Comparison of ENCODE assay signal across 23 mouse cellular contexts in the genomic region with DNA sequence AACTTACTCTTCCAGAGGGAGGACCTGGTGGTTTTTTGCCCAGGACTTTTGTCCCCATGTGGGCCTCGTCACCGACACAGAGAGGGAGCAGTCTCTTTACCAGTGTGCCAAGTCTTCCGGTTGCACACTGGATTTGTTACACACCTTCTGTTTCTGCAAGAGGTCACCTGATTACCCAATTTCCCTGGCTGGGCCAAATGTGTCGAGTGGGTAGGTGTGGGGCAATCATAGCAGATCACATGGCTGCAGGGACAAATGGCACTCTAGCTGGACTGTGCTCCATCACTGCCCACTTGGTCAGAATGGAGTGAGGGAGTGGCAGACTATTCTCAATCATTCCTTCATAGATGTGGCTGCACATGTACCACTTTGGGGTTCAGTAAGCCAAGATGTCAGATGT.
DNase-seq lines count a peak whose midpoint lies in the region; ATAC-seq and TF ChIP-seq lines count a peak whose summit lies in the region.
"Had no signal": no experiment of that assay in that cellular context is flagged by ENCODE, and none has a peak within 500 bp of the region (broad histone marks: within the 10 kb centered on the region; RNA-seq: fewer than 3 reads in every experiment).

No protein-coding gene starts in this region.

- H3K4me3 ChIP-seq in liver, adult 2 months (ENCODE audit: insufficient read depth, low read depth, low read length): no peak overlapping the region
- H3K4me3 ChIP-seq in liver, embryonic 11.5 days (ENCODE audit: low read depth, low read length): no peak overlapping the region
- H3K4me3 ChIP-seq: embryonic facial prominence, embryonic 12.5 days; forebrain, embryonic 12.5 days; heart, adult 2 months; heart, embryonic 15.5 days had no signal

- H3K4me2 ChIP-seq in liver, embryonic 11.5 days: no peak overlapping the region
- H3K4me2 ChIP-seq: embryonic facial prominence, embryonic 12.5 days; forebrain, embryonic 12.5 days; heart, embryonic 11.5 days; heart, embryonic 15.5 days; hindbrain, embryonic 14.5 days had no signal

- H3K27me3 ChIP-seq in liver, adult 2 months (ENCODE audit: control insufficient read depth, insufficient read depth, low read length): no peaks in the 10 kb centered on the region
- H3K27me3 ChIP-seq in liver, embryonic 11.5 days (replicated peaks; ENCODE audit: control insufficient read depth, insufficient read depth, low read length): no peaks in the 10 kb centered on the region
- H3K27me3 ChIP-seq: embryonic facial prominence, embryonic 12.5 days; forebrain, embryonic 12.5 days; heart, embryonic 15.5 days had no signal

- no peaks in the 10 kb centered on the region for H3K79me2 ChIP-seq in liver, adult 2 months (ENCODE audit: control insufficient read depth, insufficient read depth, low read length)

- H3K9ac ChIP-seq in liver, adult 2 months (ENCODE audit: low read depth, low read length): no peak overlapping the region
- H3K9ac ChIP-seq in liver, embryonic 11.5 days (ENCODE audit: low read depth, low read length): no peak overlapping the region
- H3K9ac ChIP-seq: embryonic facial prominence, embryonic 12.5 days; forebrain, embryonic 12.5 days; heart, embryonic 15.5 days; hindbrain, embryonic 14.5 days had no signal

- WGBS in liver, adult 2 months: 42% methylated on average over 4 of the region's 4 CpGs
- 74% methylated on average over 4 of the region's 4 CpGs for WGBS in liver, embryonic 11.5 days

- no peak for TF ChIP-seq POLR2A in liver, adult 2 months (IDR thresholded peaks at IDR 0.05; ENCODE audit: extremely low read depth, insufficient read depth, low read length)

- TF ChIP-seq CTCF in liver, adult 2 months (IDR thresholded peaks at IDR 0.05; ENCODE audit: low read depth, low read length): no peak

- peak; percentile 4 for DNase-seq in adrenal gland, adult 2 months
- no peak for DNase-seq in adrenal gland, postnatal 25 days
- peak; percentile 51 for DNase-seq in liver, adult 2 months (ENCODE audit: extremely low read depth, low read depth, low spot score)
- no peak for DNase-seq in liver, embryonic 11.5 days (ENCODE audit: low spot score)
- peak; percentile 30 for DNase-seq in adipocyte (ENCODE audit: low spot score)
- DNase-seq in lung, postnatal 25 days (ENCODE audit: low spot score): peak; percentile 10
- no peak for DNase-seq in spleen, postnatal 36 days (ENCODE audit: low spot score in 2 of 2)
- no peak for DNase-seq in cerebellum, adult 9-10 months
- DNase-seq: B cell, adult 2 months; cerebellum, adult 11 months; cerebellum, adult 8-10 months; cerebellum, postnatal 25 days; gastrocnemius, postnatal 10 days; heart, adult 2 months; heart, postnatal 14 days had no signal

- no peaks in the 10 kb centered on the region for H3K4me1 ChIP-seq in liver, adult 2 months (ENCODE audit: control insufficient read depth, insufficient read depth, low read length)
- no peaks in the 10 kb centered on the region for H3K4me1 ChIP-seq in liver, embryonic 11.5 days (replicated peaks; ENCODE audit: control insufficient read depth, insufficient read depth, low read length)
- H3K4me1 ChIP-seq: embryonic facial prominence, embryonic 12.5 days; forebrain, embryonic 12.5 days; heart, embryonic 15.5 days had no signal

- H3K36me3 ChIP-seq in liver, adult 2 months (ENCODE audit: control insufficient read depth, insufficient read depth, low read length): no peaks in the 10 kb centered on the region
- no peaks in the 10 kb centered on the region for H3K36me3 ChIP-seq in liver, embryonic 11.5 days (ENCODE audit: control insufficient read depth, insufficient read depth, low read length)
- H3K36me3 ChIP-seq: embryonic facial prominence, embryonic 12.5 days; forebrain, embryonic 12.5 days; G1E; heart, embryonic 15.5 days had no signal

- H3K9me3 ChIP-seq in liver, embryonic 11.5 days (ENCODE audit: control insufficient read depth, low read length): no peaks in the 10 kb centered on the region
- H3K9me3 ChIP-seq: embryonic facial prominence, embryonic 12.5 days; forebrain, embryonic 12.5 days; G1E; heart, embryonic 15.5 days had no signal

- no peak overlapping the region for H3K27ac ChIP-seq in liver, adult 2 months (replicated peaks; ENCODE audit: insufficient read depth, low read depth, low read length)
- H3K27ac ChIP-seq in liver, embryonic 11.5 days (ENCODE audit: low read depth, low read length): no peak overlapping the region
- H3K27ac ChIP-seq: embryonic facial prominence, embryonic 12.5 days; forebrain, embryonic 12.5 days; heart, adult 2 months; heart, embryonic 15.5 days; hindbrain, embryonic 14.5 days had no signal

- no peak for ATAC-seq in liver, embryonic 11.5 days (replicated peaks; ENCODE audit: low FRiP score)
- ATAC-seq: CD4-positive, CD25-positive, alpha-beta regulatory T cell, adult 4 months; forebrain, embryonic 16.5 days had no signal

Comparison
In these comparisons a context has a peak if more than half of its experiments do, and no peak if none do; other contexts are left out.
1. DNase-seq: peak in adrenal gland, adult 2 months (single experiment), liver, adult 2 months (single experiment), adipocyte (single experiment) and lung, postnatal 25 days (single experiment); none in adrenal gland, postnatal 25 days (single experiment), liver, embryonic 11.5 days (single experiment), spleen, postnatal 36 days (0 of 2) and cerebellum, adult 9-10 months (single experiment).